Mouse (Mus musculus): ENCODE data around the gene Appbp2.

- TF ChIP-seq CTCF (IDR thresholded peaks at IDR 0.05; ENCODE audit: borderline replicate concordance, insufficient read depth, low read depth, low read length) (no peak), POLR2A (IDR thresholded peaks at IDR 0.05; ENCODE audit: borderline replicate concordance, insufficient read depth, low read length) (no peak)
Observed at GRCm38 (mm10) chr11:85214679-85215078, 20.3 kb downstream of the Appbp2 start.
